Mouse (Mus musculus): Measurements from ENCODE around the gene Gm20431.
"Not testable (repeated sequence)": the region's sequence is repeated elsewhere in the genome, so short reads cannot be mapped to it uniquely, and the experiment has no call there.

Gm20431 gene

DNA sequence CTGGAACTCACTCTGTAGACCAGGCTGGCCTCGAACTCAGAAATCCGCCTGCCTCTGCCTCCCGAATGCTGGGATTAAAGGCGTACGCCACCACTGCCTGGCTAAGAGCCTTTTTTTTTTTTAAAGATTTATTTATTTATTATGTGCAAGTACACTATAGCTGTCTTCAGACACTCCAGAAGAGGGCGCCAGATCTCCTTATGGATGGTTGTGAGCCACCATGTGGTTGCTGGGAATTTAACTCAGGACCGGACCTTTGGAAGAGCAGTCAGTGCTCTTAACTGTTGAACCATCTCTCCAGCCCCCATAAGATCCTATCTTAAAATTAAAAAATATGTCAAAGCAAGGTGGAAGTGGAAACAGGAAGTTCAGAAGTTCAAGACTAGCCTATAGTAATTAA, 48.0 kb downstream of the Gm20431 start:
- Histone ChIP-seq H3K4me1 (replicated peaks; ENCODE audit: low read depth, low read length) (peaks cover 74% of the 10 kb centered on the region), H3K36me3 (ENCODE audit: insufficient read depth, low read length) (peaks cover 91% of the 10 kb centered on the region)
- not testable (repeated sequence) for H3K27me3 ChIP-seq (ENCODE audit: insufficient read depth, low read length); H3K9me3 ChIP-seq (ENCODE audit: low read length); H3K4me3 ChIP-seq (replicated peaks; ENCODE audit: low read length)
- TF ChIP-seq CTCF (conservative IDR thresholded peaks at IDR 0.05; ENCODE audit: low read length): peak; percentile 46

DNA sequence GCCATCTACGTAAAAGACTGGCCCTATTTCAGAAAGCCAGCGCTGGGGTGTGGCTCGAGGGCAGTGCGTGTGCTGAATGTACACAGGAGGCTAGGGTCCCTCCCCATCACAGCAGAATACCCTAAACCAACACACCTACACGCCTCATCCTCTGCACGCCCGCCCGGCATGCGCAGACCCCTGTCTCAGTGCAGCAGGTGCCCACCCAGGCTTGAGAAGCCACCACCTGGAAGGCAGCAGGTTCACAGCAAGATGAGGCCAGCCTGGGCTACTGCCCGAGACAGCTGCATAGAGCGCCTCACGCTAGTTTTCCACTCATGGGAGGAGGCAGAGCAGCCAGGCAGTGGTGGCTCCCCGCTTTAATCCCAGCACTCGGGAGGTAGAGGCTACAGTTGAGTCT, 49.2 kb downstream of the Gm20431 start:
- peaks cover 85% of the 10 kb centered on the region for H3K36me3 ChIP-seq (ENCODE audit: insufficient read depth, low read length)
- H3K4me3 ChIP-seq (replicated peaks; ENCODE audit: low read length): no peak overlapping the region
- H3K27me3 ChIP-seq (ENCODE audit: insufficient read depth, low read length): no peaks in the 10 kb centered on the region
- no peaks in the 10 kb centered on the region for H3K9me3 ChIP-seq (ENCODE audit: low read length)
- peaks cover 62% of the 10 kb centered on the region for H3K4me1 ChIP-seq (replicated peaks; ENCODE audit: low read depth, low read length)
- TF ChIP-seq POU5F1 (IDR thresholded peaks at IDR 0.05; ENCODE audit: borderline replicate concordance, low read length): no peak
- TF ChIP-seq NANOG (IDR thresholded peaks at IDR 0.05; ENCODE audit: borderline replicate concordance, low read length): no peak
- TF ChIP-seq CTCF (conservative IDR thresholded peaks at IDR 0.05; ENCODE audit: low read length): no peak

DNA sequence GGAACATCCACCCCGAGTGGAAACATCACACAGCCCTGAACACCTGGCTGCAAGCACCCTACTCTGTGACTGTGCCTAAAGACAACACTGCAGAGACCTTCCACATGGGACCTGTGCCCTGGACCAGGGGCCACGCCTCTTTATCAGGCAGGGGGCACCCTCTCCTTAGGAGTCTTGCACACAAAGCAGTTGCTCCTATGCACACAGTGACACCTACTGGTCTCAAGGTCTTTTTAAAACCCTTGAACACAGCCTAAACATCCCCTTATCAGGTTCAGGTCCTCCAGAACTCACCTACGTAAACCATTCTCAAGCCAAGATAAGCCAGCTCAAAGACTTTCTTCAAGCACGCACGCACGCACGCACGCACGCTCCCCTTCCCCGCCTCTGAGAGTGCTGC, 50.0 kb downstream of the Gm20431 start:
- TF ChIP-seq POU5F1 (IDR thresholded peaks at IDR 0.05; ENCODE audit: borderline replicate concordance, low read length) (no peak), CTCF (conservative IDR thresholded peaks at IDR 0.05; ENCODE audit: low read length) (0 out of 2 replicates have a peak, but pooled peaks have one; percentile 7), NANOG (IDR thresholded peaks at IDR 0.05; ENCODE audit: borderline replicate concordance, low read length) (no peak)
- H3K27me3 ChIP-seq (ENCODE audit: insufficient read depth, low read length): no peaks in the 10 kb centered on the region
- peaks cover 85% of the 10 kb centered on the region for H3K36me3 ChIP-seq (ENCODE audit: insufficient read depth, low read length)
- no peaks in the 10 kb centered on the region for H3K9me3 ChIP-seq (ENCODE audit: low read length)
- H3K4me1 ChIP-seq (replicated peaks; ENCODE audit: low read depth, low read length): peaks cover 59% of the 10 kb centered on the region
- H3K4me3 ChIP-seq (replicated peaks; ENCODE audit: low read length): no peak overlapping the region

DNA sequence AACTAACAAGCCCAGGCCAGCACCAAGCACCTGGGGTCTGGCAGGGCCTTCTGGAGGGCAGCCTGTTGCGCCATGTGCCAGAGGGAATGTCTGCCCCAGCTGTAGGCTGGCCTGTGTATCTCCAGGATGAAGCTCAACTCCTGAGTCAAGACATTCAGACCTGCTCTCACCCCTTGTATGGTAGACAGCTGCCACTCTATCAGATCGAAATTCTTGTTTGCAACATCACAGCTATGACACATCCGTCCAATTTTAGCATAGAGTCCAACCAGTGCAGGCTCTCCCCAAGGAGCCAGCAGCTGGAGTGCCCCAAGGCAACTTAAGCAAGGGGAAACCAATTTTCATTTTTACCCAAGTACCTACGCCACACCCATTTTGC, 54.6 kb downstream of the Gm20431 start:
- no peaks in the 10 kb centered on the region for H3K9me3 ChIP-seq (ENCODE audit: low read length)
- TF ChIP-seq NANOG (IDR thresholded peaks at IDR 0.05; ENCODE audit: borderline replicate concordance, low read length) (no peak), CTCF (conservative IDR thresholded peaks at IDR 0.05; ENCODE audit: low read length) (no peak), POU5F1 (IDR thresholded peaks at IDR 0.05; ENCODE audit: borderline replicate concordance, low read length) (no peak)
- H3K4me3 ChIP-seq (replicated peaks; ENCODE audit: low read length): no peak overlapping the region
- H3K27me3 ChIP-seq (ENCODE audit: insufficient read depth, low read length): peaks cover 32% of the 10 kb centered on the region
- peaks cover 47% of the 10 kb centered on the region for H3K4me1 ChIP-seq (replicated peaks; ENCODE audit: low read depth, low read length)
- peaks cover 42% of the 10 kb centered on the region for H3K36me3 ChIP-seq (ENCODE audit: insufficient read depth, low read length)

DNA sequence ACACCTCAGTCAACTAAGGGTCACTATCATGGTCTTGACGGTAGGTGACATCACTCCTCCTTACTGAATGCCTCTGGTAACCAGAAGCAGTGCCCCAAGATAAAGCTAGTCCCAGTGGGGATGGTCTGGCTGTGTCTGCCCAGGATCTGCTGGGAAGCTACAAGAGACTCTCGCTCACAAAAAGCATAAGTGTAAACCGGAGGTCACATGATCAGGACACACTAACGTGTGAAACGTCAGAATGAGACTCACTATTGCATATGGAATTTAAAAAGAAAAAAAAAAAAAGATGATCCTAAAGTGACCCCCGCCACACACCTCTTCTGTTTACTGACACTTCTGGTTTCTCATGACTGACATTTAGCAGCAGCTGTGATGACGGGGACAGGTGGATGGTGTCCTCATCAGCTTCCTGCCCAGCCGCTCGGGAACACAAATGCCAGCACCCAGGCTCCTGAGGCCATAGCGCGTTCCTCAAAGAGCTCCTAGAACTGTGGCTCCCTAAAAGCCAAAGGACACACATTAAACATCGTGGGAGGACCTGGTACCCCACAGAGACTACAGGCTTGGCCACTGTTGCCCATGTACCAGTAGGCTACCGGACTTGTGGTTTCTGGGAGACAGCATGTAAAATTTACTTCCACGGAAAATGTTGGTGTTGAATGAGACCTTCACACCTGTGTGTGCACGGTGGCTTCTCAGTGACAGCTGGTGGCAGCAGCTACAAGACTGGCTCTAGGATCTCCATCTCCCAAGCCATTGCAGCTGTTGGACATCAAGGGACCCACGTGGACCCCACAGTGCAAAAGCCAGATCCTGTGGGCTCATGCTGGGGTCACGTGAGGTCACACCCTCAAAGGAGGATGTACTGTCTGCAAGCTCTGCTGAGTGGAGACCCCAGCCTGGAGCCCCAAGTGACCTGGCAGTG, 55.2 kb downstream of the Gm20431 start:
- H3K4me1 ChIP-seq (replicated peaks; ENCODE audit: low read depth, low read length): peaks cover 40% of the 10 kb centered on the region
- H3K27me3 ChIP-seq (ENCODE audit: insufficient read depth, low read length): peaks cover 39% of the 10 kb centered on the region
- no peak overlapping the region for H3K4me3 ChIP-seq (replicated peaks; ENCODE audit: low read length)
- no peak for TF ChIP-seq CTCF (conservative IDR thresholded peaks at IDR 0.05; ENCODE audit: low read length)
- no peak for TF ChIP-seq NANOG (IDR thresholded peaks at IDR 0.05; ENCODE audit: borderline replicate concordance, low read length)
- H3K9me3 ChIP-seq (ENCODE audit: low read length): no peaks in the 10 kb centered on the region
- H3K36me3 ChIP-seq (ENCODE audit: insufficient read depth, low read length): peaks cover 36% of the 10 kb centered on the region

DNA sequence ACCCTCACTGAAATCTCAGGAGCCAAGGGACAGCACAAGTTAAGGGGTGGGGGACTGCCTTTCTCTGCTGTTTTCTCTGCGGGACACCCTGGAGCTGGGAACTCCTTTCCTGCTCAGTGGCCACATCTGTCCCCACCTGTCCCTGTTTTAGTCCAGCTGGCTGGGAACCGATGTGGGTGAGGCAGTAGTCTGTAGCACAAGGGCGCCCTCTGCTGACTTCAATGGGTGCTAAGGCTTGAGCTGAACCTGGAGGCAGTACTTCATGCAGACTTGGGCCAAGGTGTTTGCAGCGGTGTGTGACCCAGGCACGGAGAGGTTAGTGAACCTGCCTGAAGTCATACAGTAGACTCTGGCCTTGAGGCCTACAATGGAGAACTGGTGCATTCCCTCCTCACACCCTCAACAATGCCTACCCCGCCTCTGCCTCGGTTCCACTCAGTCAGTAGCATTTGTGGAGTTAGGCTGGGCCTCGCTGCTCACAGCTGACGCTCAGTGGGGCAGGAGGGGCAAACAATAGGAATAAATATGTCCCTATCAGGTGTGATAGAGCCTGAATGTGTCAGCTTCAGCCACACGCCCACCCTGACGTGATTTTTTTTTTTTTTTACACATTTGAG, 56.0 kb downstream of the Gm20431 start:
- H3K4me1 ChIP-seq (replicated peaks; ENCODE audit: low read depth, low read length): peaks cover 33% of the 10 kb centered on the region
- H3K9me3 ChIP-seq (ENCODE audit: low read length): no peaks in the 10 kb centered on the region
- H3K36me3 ChIP-seq (ENCODE audit: insufficient read depth, low read length): peaks cover 28% of the 10 kb centered on the region
- H3K27me3 ChIP-seq (ENCODE audit: insufficient read depth, low read length): peaks cover 47% of the 10 kb centered on the region
- no peak overlapping the region for H3K4me3 ChIP-seq (replicated peaks; ENCODE audit: low read length)
- TF ChIP-seq POU5F1 (IDR thresholded peaks at IDR 0.05; ENCODE audit: borderline replicate concordance, low read length): no peak
- TF ChIP-seq NANOG (IDR thresholded peaks at IDR 0.05; ENCODE audit: borderline replicate concordance, low read length): no peak
- TF ChIP-seq CTCF (conservative IDR thresholded peaks at IDR 0.05; ENCODE audit: low read length): peak; percentile 78

DNA sequence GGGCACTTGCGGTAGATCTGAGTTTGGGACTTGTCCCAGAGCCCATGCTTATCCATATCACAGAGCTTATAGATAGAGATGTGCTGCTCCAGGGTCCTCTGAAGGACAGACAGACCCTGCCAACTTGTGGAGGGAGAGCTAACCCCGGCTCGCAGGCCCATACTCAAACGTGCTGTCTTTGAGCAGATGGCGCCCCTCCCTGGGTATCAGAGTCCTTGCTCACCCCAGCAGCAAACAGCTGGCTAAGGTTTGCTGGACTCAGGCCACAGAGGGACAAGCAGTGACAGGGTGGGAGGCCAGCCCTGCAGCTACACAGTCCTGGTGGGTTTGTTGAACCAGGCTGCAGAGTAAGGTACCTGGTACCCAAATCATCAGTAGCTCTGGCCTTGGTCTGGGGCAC, 58.3 kb downstream of the Gm20431 start:
- Histone ChIP-seq H3K36me3 (ENCODE audit: insufficient read depth, low read length) (peaks cover 15% of the 10 kb centered on the region), H3K27me3 (ENCODE audit: insufficient read depth, low read length) (peaks cover 70% of the 10 kb centered on the region), H3K4me3 (replicated peaks; ENCODE audit: low read length) (no peak overlapping the region), H3K9me3 (ENCODE audit: low read length) (no peaks in the 10 kb centered on the region), H3K4me1 (replicated peaks; ENCODE audit: low read depth, low read length) (peaks cover 21% of the 10 kb centered on the region)
- no peak for TF ChIP-seq NANOG (IDR thresholded peaks at IDR 0.05; ENCODE audit: borderline replicate concordance, low read length)
- no peak for TF ChIP-seq POU5F1 (IDR thresholded peaks at IDR 0.05; ENCODE audit: borderline replicate concordance, low read length)
- TF ChIP-seq CTCF (conservative IDR thresholded peaks at IDR 0.05; ENCODE audit: low read length): no peak

DNA sequence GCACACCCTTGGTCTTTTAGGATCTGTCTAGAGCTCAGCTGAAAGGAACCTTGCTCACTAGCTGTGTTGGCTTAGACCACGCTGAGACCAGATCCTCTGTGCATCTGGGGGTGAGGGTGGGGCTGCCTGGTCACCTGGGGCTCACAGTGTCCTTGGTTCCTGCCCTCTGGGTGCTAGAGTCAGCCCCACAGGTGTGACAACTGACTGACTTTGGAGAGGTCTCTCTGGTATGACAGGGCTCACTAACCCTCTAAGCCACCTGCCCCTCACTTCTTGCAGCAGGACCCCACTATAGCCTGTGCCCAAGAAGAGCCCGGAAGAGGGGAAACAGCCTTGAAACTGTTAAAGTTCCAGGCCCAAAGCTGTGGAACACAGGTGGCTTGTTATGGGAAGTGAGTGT, 58.9 kb downstream of the Gm20431 start:
- peaks cover 23% of the 10 kb centered on the region for H3K4me1 ChIP-seq (replicated peaks; ENCODE audit: low read depth, low read length)
- H3K27me3 ChIP-seq (ENCODE audit: insufficient read depth, low read length): peaks cover 75% of the 10 kb centered on the region
- peaks cover 11% of the 10 kb centered on the region for H3K36me3 ChIP-seq (ENCODE audit: insufficient read depth, low read length)
- H3K9me3 ChIP-seq (ENCODE audit: low read length): no peaks in the 10 kb centered on the region
- TF ChIP-seq POU5F1 (IDR thresholded peaks at IDR 0.05; ENCODE audit: borderline replicate concordance, low read length) (no peak), CTCF (conservative IDR thresholded peaks at IDR 0.05; ENCODE audit: low read length) (no peak), NANOG (IDR thresholded peaks at IDR 0.05; ENCODE audit: borderline replicate concordance, low read length) (no peak)
- H3K4me3 ChIP-seq (replicated peaks; ENCODE audit: low read length): no peak overlapping the region
